Mouse (Mus musculus) embryonic facial prominence, embryonic 10.5 days (tissue): ENCODE data around the gene Nucks1. TPM values are rescaled to one million over a fixed set of nuclear protein-coding genes. Genes with fewer than 3 reads are reported as not detected.

Experiments
- DNase-seq: peaks from one replicate; pipeline ENCODE4 v3.0.0-alpha.2; 2017; ENCODE audit warnings: low spot score
- H3K27ac ChIP-seq: fragments of 300-500 bp; sonication (generic); replicated peaks from 2 replicates; pipeline ENCODE4 v1.5.1; 2016; ENCODE audit warnings: mild to moderate bottlenecking
- H3K27me3 ChIP-seq: fragments of 300-500 bp; sonication (generic); replicated peaks from 2 replicates; pipeline ENCODE4 v1.6.1; 2016; ENCODE audit warnings: low read depth, mild to moderate bottlenecking; ENCODE audit not compliant: poor library complexity, severe bottlenecking
- H3K36me3 ChIP-seq: fragments of 300-500 bp; sonication (generic); replicated peaks from 2 replicates; pipeline ENCODE4 v1.6.1; 2016; ENCODE audit warnings: mild to moderate bottlenecking, moderate library complexity
- H3K4me1 ChIP-seq: fragments of 300-500 bp; sonication (generic); 2 replicates; pipeline ENCODE4 v1.6.1; 2016
- H3K4me3 ChIP-seq: fragments of 300-500 bp; sonication (generic); 2 replicates; pipeline ENCODE4 v1.5.1; 2016; ENCODE audit warnings: mild to moderate bottlenecking, moderate library complexity
- H3K9me3 ChIP-seq: fragments of 300-500 bp; sonication (generic); 2 replicates; pipeline ENCODE4 v1.6.1; 2016; ENCODE audit warnings: mild to moderate bottlenecking
- WGBS: fragments of 180-500 bp; shearing (Covaris S2); methylation state at CpG from one replicate; pipeline ENCODE4 v1.1.7; 2016; 5-methylcytosine and 5-hydroxymethylcytosine counted together
- polyA plus RNA-seq: library from polyadenylated mRNA; unstranded; fragments of >200 nt; fragmentation: Nextera tagmentation; extraction: Ambion mirVana; gene quantifications from 2 replicates; pipeline ENCODE4 v1.2.1, GENCODE M21; 2016

Gene Nucks1
- polyA plus RNA-seq, 1 experiment from 2014 or later: 105 TPM

GRCm38 (mm10) chr1:131971771-131972497, 61.6 kb downstream of the Nucks1 start:
- Histone ChIP-seq H3K36me3 (no peaks in the 10 kb centered on the region), H3K4me3 (peak overlapping the region; percentile 33), H3K27me3 (peaks cover 64% of the 10 kb centered on the region), H3K27ac (peak overlapping the region; percentile 86), H3K4me1 (peaks cover 86% of the 10 kb centered on the region), H3K9me3 (no peaks in the 10 kb centered on the region)
- peak; percentile 76 for DNase-seq
- 7% methylated on average over 15 of the region's 15 CpGs for WGBS

DNA sequence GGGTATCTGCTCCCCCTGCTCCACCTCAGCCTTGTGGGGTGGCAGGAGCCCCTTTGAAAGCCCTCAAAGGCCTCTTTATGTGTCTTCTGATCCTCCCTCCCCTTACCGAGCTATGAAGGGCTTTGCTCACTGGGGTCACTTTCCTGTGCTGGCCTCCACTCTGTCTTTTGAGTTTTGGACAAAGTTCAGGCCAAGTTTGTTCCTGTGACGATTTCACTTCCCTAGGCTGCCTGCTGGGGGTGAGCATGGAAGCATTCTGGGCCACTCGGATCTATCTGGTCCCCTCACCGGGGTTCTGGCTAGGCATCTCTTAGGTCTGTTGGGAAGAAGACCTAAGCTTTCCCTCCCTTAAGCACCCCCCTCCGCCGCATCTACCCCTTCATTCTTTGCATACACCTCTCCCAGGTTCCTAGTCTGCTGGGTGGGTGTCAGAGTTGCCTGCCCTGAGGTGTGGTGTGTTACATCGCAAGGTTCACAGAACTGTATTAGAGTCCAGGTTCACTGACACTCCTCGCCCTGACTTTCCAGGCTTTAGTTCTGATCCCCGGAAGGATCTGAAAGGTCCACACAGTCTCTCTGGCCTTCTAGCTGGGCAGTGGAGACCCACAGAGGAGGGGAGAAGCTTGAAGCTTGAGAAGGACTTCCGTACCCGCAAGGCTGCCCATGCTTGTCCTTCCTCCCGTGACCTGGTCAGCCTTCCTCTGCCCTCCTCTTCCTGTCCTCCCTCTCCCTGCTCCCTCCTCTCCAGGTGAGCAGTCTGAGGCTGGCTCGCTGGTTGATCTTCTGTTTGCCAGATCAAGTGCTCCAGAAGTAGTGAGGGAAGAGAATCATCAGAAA, 62.4 kb downstream of the Nucks1 start:
- Histone ChIP-seq H3K4me3 (peak overlapping the region; percentile 33), H3K4me1 (peaks cover 81% of the 10 kb centered on the region), H3K36me3 (peaks cover 4% of the 10 kb centered on the region; the same call in 1 of the 2 replicates), H3K27me3 (peaks cover 64% of the 10 kb centered on the region), H3K9me3 (no peaks in the 10 kb centered on the region), H3K27ac (peak overlapping the region; percentile 86)
- DNase-seq: no peak
- 16% methylated on average over 13 of the region's 13 CpGs for WGBS

DNA sequence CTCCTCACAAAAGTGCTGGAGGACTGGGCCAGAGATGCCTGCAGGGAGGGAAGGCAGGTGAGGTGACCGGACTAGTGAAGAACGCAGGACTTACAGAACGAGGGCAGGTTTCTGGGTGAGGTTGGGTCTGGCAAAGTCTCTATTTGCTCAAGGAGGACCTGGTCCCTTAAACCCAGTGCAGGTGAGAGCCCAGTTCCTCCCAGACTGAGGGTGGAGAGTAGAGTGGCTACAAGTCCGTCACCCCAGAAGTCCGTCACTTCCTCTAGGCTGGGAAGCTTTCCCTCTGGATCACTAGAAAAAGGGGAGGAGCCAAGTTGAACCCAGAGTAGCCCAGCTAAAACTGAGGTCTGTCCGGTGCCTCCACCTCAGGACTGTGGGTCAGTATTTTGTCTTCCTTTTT, 63.7 kb downstream of the Nucks1 start:
- 70% methylated on average over 6 of the region's 6 CpGs for WGBS
- Histone ChIP-seq H3K27ac (0 out of 2 replicates have a peak overlapping the region, but pooled peaks have one; percentile 15), H3K4me1 (peaks cover 74% of the 10 kb centered on the region), H3K36me3 (peaks cover 14% of the 10 kb centered on the region), H3K4me3 (no peak overlapping the region), H3K27me3 (peaks cover 52% of the 10 kb centered on the region), H3K9me3 (no peaks in the 10 kb centered on the region)
- no peak for DNase-seq

DNA sequence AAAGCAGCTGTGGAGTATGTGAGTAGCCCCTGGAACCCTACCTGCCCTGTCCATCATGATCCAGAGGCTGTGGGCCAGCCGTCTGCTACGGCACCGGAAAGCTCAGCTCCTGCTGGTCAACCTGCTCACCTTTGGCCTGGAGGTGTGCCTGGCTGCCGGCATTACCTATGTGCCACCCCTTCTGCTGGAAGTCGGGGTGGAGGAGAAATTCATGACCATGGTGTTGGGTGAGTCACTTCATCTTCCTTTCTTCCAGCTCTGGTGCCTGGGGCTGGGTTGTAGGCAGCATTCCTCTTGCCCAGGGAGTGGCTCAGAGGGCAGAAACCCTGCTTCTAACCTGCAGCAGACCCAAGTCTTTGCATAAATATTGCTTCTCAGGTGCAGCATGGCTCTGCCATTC, 66.6 kb downstream of the Nucks1 start:
- Histone ChIP-seq H3K36me3 (peaks cover 14% of the 10 kb centered on the region), H3K27me3 (peaks cover 39% of the 10 kb centered on the region), H3K4me1 (peaks cover 60% of the 10 kb centered on the region), H3K9me3 (no peaks in the 10 kb centered on the region), H3K27ac (no peak overlapping the region), H3K4me3 (no peak overlapping the region)
- WGBS: 78% methylated on average over 5 of the region's 5 CpGs
- DNase-seq: no peak

- H3K9me3 ChIP-seq: no peaks in the 10 kb centered on the region
- peaks cover 28% of the 10 kb centered on the region for H3K4me1 ChIP-seq
- no peak overlapping the region for H3K4me3 ChIP-seq
- 10% methylated on average over 2 of the region's 2 CpGs for WGBS
- H3K27ac ChIP-seq: no peak overlapping the region
- peak; percentile 25 for DNase-seq
- peaks cover 14% of the 10 kb centered on the region for H3K36me3 ChIP-seq
- H3K27me3 ChIP-seq: peaks cover 12% of the 10 kb centered on the region
Observed at GRCm38 (mm10) chr1:131980471-131980870, 70.1 kb downstream of the Nucks1 start.

GRCm38 (mm10) chr1:131981378-131982013, 71.2 kb downstream of the Nucks1 start:
- H3K4me3 ChIP-seq: no peak overlapping the region
- WGBS: 46% methylated on average over 12 of the region's 12 CpGs
- peaks cover 11% of the 10 kb centered on the region for H3K27me3 ChIP-seq
- H3K27ac ChIP-seq: peak overlapping the region; percentile 25; the same call in 1 of the 2 replicates
- DNase-seq: peak; percentile 81
- H3K9me3 ChIP-seq: no peaks in the 10 kb centered on the region
- H3K36me3 ChIP-seq: peaks cover 14% of the 10 kb centered on the region
- H3K4me1 ChIP-seq: peaks cover 21% of the 10 kb centered on the region

GRCm38 (mm10) chr1:131982907-131983306, 72.6 kb downstream of the Nucks1 start:
- H3K4me1 ChIP-seq: peaks cover 18% of the 10 kb centered on the region
- H3K36me3 ChIP-seq: peaks cover 8% of the 10 kb centered on the region
- no peaks in the 10 kb centered on the region for H3K9me3 ChIP-seq
- H3K27ac ChIP-seq: no peak overlapping the region
- WGBS: 15% methylated on average over 5 of the region's 5 CpGs
- H3K27me3 ChIP-seq: no peaks in the 10 kb centered on the region; the same call in 1 of the 2 replicates
- DNase-seq: peak; percentile 80
- H3K4me3 ChIP-seq: no peak overlapping the region

DNA sequence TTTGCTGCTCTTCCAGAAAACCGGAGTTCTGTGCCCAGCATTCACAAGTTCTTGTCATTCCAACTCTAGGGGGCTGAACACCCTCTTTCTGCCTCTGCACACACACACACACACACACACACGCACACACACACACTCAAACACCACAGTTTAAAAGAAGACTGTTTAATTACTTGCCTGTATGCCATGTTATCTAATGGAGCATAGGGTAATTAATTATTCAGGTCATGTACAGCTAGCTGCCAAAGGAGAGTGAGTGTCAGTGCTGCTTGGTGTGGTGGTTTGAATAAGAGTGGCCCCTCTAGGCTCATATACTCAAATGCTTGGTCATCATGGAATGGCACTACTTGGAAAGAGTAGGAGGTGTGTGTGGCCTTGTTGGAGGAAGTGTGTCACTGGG, 73.5 kb downstream of the Nucks1 start:
- peaks cover 15% of the 10 kb centered on the region for H3K4me1 ChIP-seq
- peaks cover 1% of the 10 kb centered on the region; the same call in 1 of the 2 replicates for H3K36me3 ChIP-seq
- H3K27me3 ChIP-seq: no peaks in the 10 kb centered on the region; the same call in 1 of the 2 replicates
- 83% methylated on average over 2 of the region's 2 CpGs for WGBS
- H3K27ac ChIP-seq: no peak overlapping the region
- no peak for DNase-seq
- H3K4me3 ChIP-seq: no peak overlapping the region
- H3K9me3 ChIP-seq: no peaks in the 10 kb centered on the region

Other genes with a start within 250 kb of the Nucks1 start
- gene Rab7b, start 221.8 kb upstream of the Nucks1 start, polyA plus RNA-seq: 0.64 and 0.91 TPM in 2 replicates
- gene Slc26a9, start 166.5 kb upstream of the Nucks1 start, polyA plus RNA-seq: 0.73 TPM in 1 of 2 replicates, not detected in the other
- gene Pm20d1, start 113.2 kb upstream of the Nucks1 start, polyA plus RNA-seq: 2.0 and 3.1 TPM in 2 replicates
- gene Slc41a1, start 83.0 kb upstream of the Nucks1 start, polyA plus RNA-seq: 12.3 TPM in 2 replicates
- 9.6 and 11.7 TPM in 2 replicates for gene Rab29, start 43.3 kb upstream of the Nucks1 start, polyA plus RNA-seq
- gene Slc45a3, start 52.4 kb downstream of the Nucks1 start, polyA plus RNA-seq: 5.4 and 8.4 TPM in 2 replicates
- gene Elk4, start 97.1 kb downstream of the Nucks1 start, polyA plus RNA-seq: 12.0 and 13.3 TPM in 2 replicates
- 12.5 and 14.6 TPM in 2 replicates for gene Mfsd4a, start 157.5 kb downstream of the Nucks1 start, polyA plus RNA-seq
- 2.3 and 3.2 TPM in 2 replicates for gene Cdk18, start 229.2 kb downstream of the Nucks1 start, polyA plus RNA-seq